Mouse (Mus musculus): ENCODE results near the gene C1qtnf4. TPM values are rescaled to one million over a fixed set of nuclear protein-coding genes. Genes with fewer than 3 reads are reported as not detected.
"Not testable (repeated sequence)": the region's sequence is repeated elsewhere in the genome, so short reads cannot be mapped to it uniquely, and the experiment has no call there.

Gene C1qtnf4
- total RNA-seq, 2 experiments from 2014 or later = 261 to 310 TPM

GRCm38 (mm10) chr2:90877584-90878259 lies 7.9 kb upstream of the C1qtnf4 start:
- intact Hi-C loops (cut with DNase I) = loop anchor here (10.0 kb wide), 1 partner anchor 87 kb away; no protein-coding TSS in a partner anchor

GRCm38 (mm10) chr2:90879419-90879818 lies 6.2 kb upstream of the C1qtnf4 start:
- DNase-seq (ENCODE audit: low spot score in 2 of 2) = no peak
- intact Hi-C loops (cut with DNase I) = loop anchor here (10.0 kb wide), 1 partner anchor 85 kb away; no protein-coding TSS in a partner anchor

More at GRCm38 (mm10) chr2:90877584-90878259, 7.9 kb upstream of the C1qtnf4 start:
- DNase-seq (ENCODE audit: low spot score in 2 of 2) = no peak

- DNase-seq (ENCODE audit: low spot score in 2 of 2) = no peak
- intact Hi-C loops (cut with DNase I) = no loop called here
These were observed 5.4 kb upstream of the C1qtnf4 start for GRCm38 (mm10) chr2:90880144-90880785.

GRCm38 (mm10) chr2:90881824-90882223 lies 3.8 kb upstream of the C1qtnf4 start:
- intact Hi-C loops (cut with DNase I) = no loop called here
- DNase-seq (ENCODE audit: low spot score in 2 of 2) = no peak

GRCm38 (mm10) chr2:90886436-90886835 lies 776 bp downstream of the C1qtnf4 start:
- intact Hi-C loops (cut with DNase I) = no loop called here
- no peak for DNase-seq (ENCODE audit: low spot score in 2 of 2)

GRCm38 (mm10) chr2:90887627-90888026 lies 2.0 kb downstream of the C1qtnf4 start:
- intact Hi-C loops (cut with DNase I) = no loop called here
- no peak for DNase-seq (ENCODE audit: low spot score in 2 of 2)

GRCm38 (mm10) chr2:90889550-90890548 lies 4.2 kb downstream of the C1qtnf4 start:
- peak; percentile 50 to 54 for DNase-seq (ENCODE audit: low spot score in 2 of 2)
- intact Hi-C loops (cut with DNase I) = no loop called here

GRCm38 (mm10) chr2:90893673-90894298 lies 8.1 kb downstream of the C1qtnf4 start:
- intact Hi-C loops (cut with DNase I) = no loop called here
- no peak for DNase-seq (ENCODE audit: low spot score in 2 of 2)

GRCm38 (mm10) chr2:90894299-90894677 lies 8.6 kb downstream of the C1qtnf4 start:
- intact Hi-C loops (cut with DNase I); DNase-seq (ENCODE audit: low spot score in 2 of 2): not testable (repeated sequence)

- no peak for DNase-seq (ENCODE audit: low spot score in 2 of 2)
- intact Hi-C loops (cut with DNase I) = no loop called here
These were observed 17.7 kb downstream of the C1qtnf4 start for GRCm38 (mm10) chr2:90903398-90903797.

- peak; percentile 84 to 88 for DNase-seq (ENCODE audit: low spot score in 2 of 2)
- intact Hi-C loops (cut with DNase I) = no loop called here
These were observed 18.6 kb downstream of the C1qtnf4 start, which contains the start of the genes Kbtbd4 and Ndufs3 for GRCm38 (mm10) chr2:90904076-90904855. Gene Kbtbd4 (plus strand): TSS chr2:90904740. Gene Ndufs3 (minus strand): TSS chr2:90904827.

- intact Hi-C loops (cut with DNase I) = no loop called here
- no peak for DNase-seq (ENCODE audit: low spot score in 2 of 2)
These were observed 19.2 kb downstream of the C1qtnf4 start for GRCm38 (mm10) chr2:90904856-90905224.

- intact Hi-C loops (cut with DNase I) = no loop called here
These were observed 21.1 kb downstream of the C1qtnf4 start for GRCm38 (mm10) chr2:90906721-90907120.

GRCm38 (mm10) chr2:90910861-90911260 lies 25.2 kb downstream of the C1qtnf4 start:
- no peak for DNase-seq (ENCODE audit: low spot score in 2 of 2)
- intact Hi-C loops (cut with DNase I) = no loop called here

More at GRCm38 (mm10) chr2:90906721-90907120, 21.1 kb downstream of the C1qtnf4 start:
- no peak for DNase-seq (ENCODE audit: low spot score in 2 of 2)

- no peak for DNase-seq (ENCODE audit: low spot score in 2 of 2)
- intact Hi-C loops (cut with DNase I) = no loop called here
These were observed 26.0 kb downstream of the C1qtnf4 start for GRCm38 (mm10) chr2:90911668-90912067.

- DNase-seq (ENCODE audit: low spot score in 2 of 2) = no peak
- intact Hi-C loops (cut with DNase I) = no loop called here
These were observed 28.0 kb downstream of the C1qtnf4 start for GRCm38 (mm10) chr2:90913671-90914070.

- intact Hi-C loops (cut with DNase I) = loop anchor here (5.0 kb wide), 1 partner anchor 48 kb away; no protein-coding TSS in a partner anchor
- DNase-seq (ENCODE audit: low spot score in 2 of 2) = no peak
These were observed 29.9 kb downstream of the C1qtnf4 start for GRCm38 (mm10) chr2:90915516-90915915.

GRCm38 (mm10) chr2:90916560-90917232 lies 31.0 kb downstream of the C1qtnf4 start:
- intact Hi-C loops (cut with DNase I) = loop anchor here (5.0 kb wide), 1 partner anchor 49 kb away; no protein-coding TSS in a partner anchor
- DNase-seq (ENCODE audit: low spot score in 2 of 2) = no peak

Measured in left cerebral cortex, postnatal 14 days (tissue).